Mouse (Mus musculus) olfactory bulb, adult 2 months (tissue): ENCODE data around the gene Disc1.

Experiments used
- CTCF ChIP-seq: fragments of 200-500 bp; IDR thresholded peaks from 2 replicates; pipeline ENCODE4 v1.5.1; 2012; ENCODE audit warnings: low read depth, mild to moderate bottlenecking, low read length, moderate library complexity; ENCODE audit not compliant: insufficient read depth
- POLR2A ChIP-seq: fragments of 200-500 bp; IDR thresholded peaks from 2 replicates; pipeline ENCODE4 v1.6.1; 2012; ENCODE audit warnings: mild to moderate bottlenecking, low read depth, low read length, moderate library complexity; ENCODE audit not compliant: insufficient read depth

- TF ChIP-seq CTCF (no peak), POLR2A (no peak)
Observed at GRCm38 (mm10) chr8:125230526-125231131, 176.6 kb downstream of the Disc1 start.
